Mouse (Mus musculus) embryonic stem cell, embryonic (primary cell): ENCODE results near the gene Prf1.

ENCODE experiments used
- CTCF ChIA-PET, 4 experiments: fragments of 300-600 bp in 2 of 4; fragments of 350-600 bp in 2 of 4; sonication (Branson Sonifier 250); formaldehyde crosslinking; loops; one replicate each; lab custom pipeline; 2022; ENCODE audit warnings: inconsistent platforms in 2 of 4; lab: Charles Lee
- POLR2A ChIA-PET, 4 experiments: fragments of 300-600 bp in 2 of 4; fragments of 350-600 bp in 2 of 4; sonication (Branson Sonifier 250); formaldehyde crosslinking; loops; one replicate each; lab custom pipeline; 2022; ENCODE audit warnings: antibody characterized with exemption in 4 of 4, inconsistent platforms in 1 of 4; lab: Charles Lee

Gene Prf1

DNA sequence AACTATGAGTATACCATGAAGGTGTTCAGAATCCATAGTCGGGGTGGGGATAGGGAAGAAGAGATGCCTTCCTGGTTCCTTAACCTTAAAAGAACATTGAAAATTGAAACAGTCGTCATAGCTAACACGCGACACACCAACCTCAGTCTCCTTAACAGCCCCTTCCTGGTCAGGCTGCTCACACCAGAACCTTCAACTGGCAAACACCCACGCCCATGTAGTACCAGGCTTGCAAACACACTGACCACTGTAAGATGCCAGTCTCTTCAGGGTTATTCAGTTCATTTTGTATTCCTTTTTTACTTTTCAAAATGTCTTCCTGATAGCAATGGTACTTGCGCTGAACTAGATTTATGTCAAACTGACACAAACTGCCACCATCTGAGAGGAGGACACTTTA is 20.6 kb upstream of the Prf1 start:
- ChIA-PET POLR2A (no interaction called here), CTCF (interaction anchor here in 2 of 4 experiments (1.6 to 2.2 kb wide), 3 partner anchors 8 to 78 kb away, joined by 7 to 16 read pairs (median 8); no protein-coding TSS in a partner anchor)

DNA sequence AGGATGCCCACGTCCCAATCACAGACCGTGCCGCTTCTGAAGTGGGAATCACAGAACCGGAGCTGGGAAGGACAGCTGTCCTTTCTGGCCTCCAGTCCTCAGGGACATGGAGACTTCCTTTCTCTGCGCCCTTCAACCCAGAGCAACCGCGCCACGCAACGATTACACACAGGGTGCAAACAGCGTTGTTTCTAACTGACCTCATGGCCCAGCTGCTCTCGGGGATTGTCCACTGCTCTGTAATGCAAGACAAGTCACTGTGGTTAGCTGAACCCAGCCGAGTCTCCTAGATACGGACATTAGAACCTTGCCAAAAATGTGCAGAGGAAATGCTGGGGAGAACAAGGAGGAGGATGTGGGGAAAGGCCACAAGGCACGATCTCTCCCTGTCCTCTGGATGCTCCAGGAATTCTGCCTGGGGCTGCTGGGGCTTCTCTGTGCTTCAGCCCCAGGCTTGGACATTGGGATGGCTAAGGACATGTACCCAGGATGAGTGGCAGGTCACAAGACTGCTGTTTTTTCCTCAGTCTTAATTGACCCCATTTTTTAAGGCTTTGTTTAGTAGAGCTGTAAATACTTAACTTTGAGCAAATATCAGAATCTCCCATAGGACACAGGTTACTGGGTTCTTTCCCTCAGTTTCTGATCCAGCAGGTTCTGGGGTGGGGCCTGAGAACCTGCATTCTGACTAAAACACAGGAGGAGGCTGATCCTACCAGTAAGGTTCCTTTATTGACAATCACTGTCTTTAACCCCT is 19.5 kb upstream of the Prf1 start:
- ChIA-PET CTCF (interaction anchor here in 1 of 4 experiments (0.7 kb wide), 1 partner anchor 224 kb away, joined by 8 read pairs; no protein-coding TSS in a partner anchor), POLR2A (no interaction called here)

DNA sequence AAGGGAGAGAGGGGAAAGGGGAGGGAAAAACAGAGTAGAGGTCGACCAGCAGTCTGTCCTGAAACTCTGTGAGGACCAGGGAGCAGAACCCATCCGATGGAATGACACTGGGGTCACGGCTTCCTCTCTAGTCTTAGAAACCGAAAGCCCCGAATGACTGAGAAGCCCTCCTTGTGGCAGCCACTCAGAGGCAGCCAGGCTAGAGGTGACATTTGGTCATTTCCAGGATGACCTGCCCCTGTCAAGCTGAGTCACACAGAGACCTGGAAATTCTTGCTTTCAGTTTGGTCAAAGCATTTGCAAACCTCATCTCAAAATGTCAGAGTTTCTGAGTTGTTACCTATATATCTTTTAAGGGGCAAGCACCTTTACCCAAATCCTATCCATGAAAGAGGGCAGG is 16.5 kb upstream of the Prf1 start:
- POLR2A ChIA-PET: interaction anchor here in 1 of 4 experiments (0.7 kb wide), 1 partner anchor 48 kb away, joined by 3 read pairs; no protein-coding TSS in a partner anchor
- CTCF ChIA-PET: interaction anchor here in 1 of 4 experiments (0.6 kb wide), 1 partner anchor 984 kb away, joined by 3 read pairs; no protein-coding TSS in a partner anchor

DNA sequence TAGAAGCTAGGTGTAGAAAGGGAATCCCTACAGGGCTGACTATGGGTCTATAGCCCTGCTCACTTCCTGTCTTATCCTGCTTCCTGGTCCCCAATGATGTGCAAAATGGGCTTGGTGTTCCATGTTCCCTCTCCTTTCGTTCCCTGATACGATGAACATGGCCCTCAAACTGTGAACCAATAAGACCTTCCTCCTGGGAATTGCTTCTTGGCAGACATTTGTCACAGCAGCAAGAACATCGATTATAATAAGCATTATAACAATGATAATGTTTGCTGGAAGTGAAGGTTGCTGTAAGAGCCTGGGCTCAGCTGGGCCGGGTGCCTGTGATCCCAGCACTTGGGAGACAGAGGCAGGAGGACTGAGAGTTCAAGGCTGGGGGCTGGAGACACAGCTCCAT is 13.3 kb upstream of the Prf1 start:
- ChIA-PET POLR2A (interaction anchor here in 2 of 4 experiments (0.8 to 3.7 kb wide), 2 partner anchors 11 kb away, joined by 3 to 19 read pairs; partner anchors contain the start of gene Adamts14 (in 2 of the 2)), CTCF (interaction anchor here in 1 of 4 experiments (1.3 to 3.4 kb wide), 2 partner anchors 8 to 115 kb away, joined by 4 to 16 read pairs; no protein-coding TSS in a partner anchor)

DNA sequence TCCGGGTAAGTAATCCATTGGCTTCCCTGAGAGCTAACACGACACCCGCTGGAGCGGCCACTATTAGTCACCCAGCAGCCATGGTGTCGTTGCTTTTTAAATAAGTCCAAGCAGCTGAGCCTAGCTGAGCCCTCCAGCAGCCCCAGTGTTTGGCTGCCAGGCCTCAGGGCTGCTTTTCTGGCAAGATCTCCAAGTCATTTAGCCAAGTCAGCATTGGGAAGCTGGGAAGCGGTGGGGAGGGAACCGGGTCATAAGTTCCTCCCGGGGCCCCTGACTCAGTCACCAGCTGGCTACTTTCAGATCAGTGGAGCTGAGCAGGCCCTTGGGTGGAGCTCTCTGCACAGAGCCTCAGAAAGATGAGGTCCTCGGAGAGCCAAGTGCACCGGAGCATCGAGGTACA is 12.4 kb upstream of the Prf1 start:
- ChIA-PET POLR2A (interaction anchor here (0.6 to 3.7 kb wide), 8 partner anchors 9 to 319 kb away, joined by 3 to 19 read pairs (median 3); partner anchors contain the start of gene Adamts14 (in 1 of the 4)), CTCF (interaction anchor here in 3 of 4 experiments (0.6 to 3.4 kb wide), 12 partner anchors 9 to 114 kb away, joined by 3 to 16 read pairs (median 4); partner anchors contain the start of gene Adamts14 (in 1 of the 3))

DNA sequence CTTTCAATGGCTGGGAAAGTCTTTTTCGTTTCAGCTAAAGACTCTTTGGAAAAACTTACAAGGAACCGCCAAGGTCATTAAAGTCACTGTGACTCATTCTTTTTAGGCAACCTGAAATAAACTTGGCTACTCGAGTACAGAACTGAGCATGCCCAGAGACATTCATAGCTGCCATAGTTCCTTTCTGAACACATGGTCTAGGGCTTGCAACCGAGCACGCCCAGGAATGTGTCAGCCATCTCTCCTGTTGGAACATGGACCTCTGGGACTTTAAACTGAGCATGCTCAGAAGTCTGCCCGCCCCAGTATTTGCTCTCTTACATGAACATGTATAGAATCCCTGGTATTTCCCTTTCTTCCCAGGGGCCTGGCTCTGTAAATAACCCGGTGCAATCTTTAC is 11.4 kb upstream of the Prf1 start:
- POLR2A ChIA-PET: interaction anchor here (0.6 to 3.7 kb wide), 11 partner anchors 11 to 772 kb away, joined by 3 to 19 read pairs (median 5); partner anchors contain the start of gene Adamts14 (in 1 of the 4)

DNA sequence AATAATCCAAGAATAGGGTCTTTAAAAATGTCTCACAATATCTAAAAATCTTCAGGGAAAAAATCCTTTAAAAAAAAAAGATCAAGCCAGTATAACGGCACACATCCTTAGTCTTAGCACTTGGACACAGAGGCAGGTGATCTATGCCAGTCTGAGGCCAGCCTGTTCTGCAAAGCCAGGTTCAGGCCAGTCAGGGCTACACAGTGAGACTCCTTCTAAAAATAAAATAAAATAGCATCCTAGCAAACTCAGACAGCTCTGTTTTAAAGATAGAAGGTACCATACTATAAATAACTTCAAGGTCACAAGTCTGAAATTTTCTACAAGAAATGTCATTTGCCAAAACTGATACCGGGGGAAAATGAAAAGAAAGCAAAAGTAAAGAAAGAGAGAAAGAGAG is 7.6 kb upstream of the Prf1 start:
- ChIA-PET POLR2A (interaction anchor here in 2 of 4 experiments (0.5 to 0.7 kb wide), 2 partner anchors 121 to 363 kb away, joined by 3 to 4 read pairs; no protein-coding TSS in a partner anchor), CTCF (no interaction called here)

More for the DNA sequence above, 11.4 kb upstream of the Prf1 start:
- CTCF ChIA-PET: interaction anchor here (0.5 to 3.4 kb wide), 12 partner anchors 10 to 100 kb away, joined by 3 to 16 read pairs (median 4); partner anchors contain the start of gene Adamts14 (in 1 of the 4)

DNA sequence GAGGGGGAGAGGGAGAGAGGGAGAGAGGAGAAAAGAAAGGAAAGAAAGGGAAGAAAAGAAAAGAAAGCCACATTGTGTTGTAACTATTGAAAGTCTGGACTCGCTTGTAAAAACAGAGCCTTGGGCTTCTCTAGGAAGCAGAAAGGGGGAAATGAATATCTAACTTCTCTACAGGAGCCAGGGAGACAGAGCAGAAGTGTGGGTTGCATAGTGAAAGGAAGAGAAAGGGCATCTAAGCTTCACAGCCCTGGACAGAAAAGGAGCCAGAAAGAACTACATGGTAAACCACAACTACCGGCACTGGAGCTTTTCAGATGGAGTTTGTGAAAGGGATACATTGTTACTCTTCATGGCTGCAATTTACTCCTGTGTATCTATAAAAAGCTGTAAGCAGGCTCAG is 7.2 kb upstream of the Prf1 start:
- ChIA-PET CTCF (no interaction called here), POLR2A (interaction anchor here in 2 of 4 experiments (0.5 to 0.7 kb wide), 2 partner anchors 120 to 363 kb away, joined by 3 to 4 read pairs; no protein-coding TSS in a partner anchor)

DNA sequence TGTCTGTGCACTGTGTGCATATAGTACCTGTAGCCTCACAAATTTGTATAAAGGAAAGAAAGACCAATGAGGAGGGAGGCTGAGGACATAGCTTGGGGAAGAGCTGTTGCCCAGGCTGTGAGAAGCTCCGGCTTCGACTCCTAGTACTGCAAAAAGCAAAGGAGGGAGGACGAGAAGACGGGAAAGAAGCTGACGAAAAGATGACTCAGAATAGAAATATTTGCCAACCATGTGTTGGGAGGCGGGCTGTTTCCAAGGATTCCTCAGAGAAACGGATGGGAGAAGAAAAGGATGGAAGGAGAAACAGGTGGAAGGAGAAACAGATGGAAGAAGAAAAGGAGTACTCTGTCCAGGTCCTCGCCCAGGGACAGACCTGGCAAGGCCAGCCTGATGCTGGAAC is 3.4 kb upstream of the Prf1 start:
- POLR2A ChIA-PET: no interaction called here
- CTCF ChIA-PET: interaction anchor here in 2 of 4 experiments (0.9 to 1.0 kb wide), 2 partner anchors 18 to 82 kb away, joined by 3 to 4 read pairs; no protein-coding TSS in a partner anchor

DNA sequence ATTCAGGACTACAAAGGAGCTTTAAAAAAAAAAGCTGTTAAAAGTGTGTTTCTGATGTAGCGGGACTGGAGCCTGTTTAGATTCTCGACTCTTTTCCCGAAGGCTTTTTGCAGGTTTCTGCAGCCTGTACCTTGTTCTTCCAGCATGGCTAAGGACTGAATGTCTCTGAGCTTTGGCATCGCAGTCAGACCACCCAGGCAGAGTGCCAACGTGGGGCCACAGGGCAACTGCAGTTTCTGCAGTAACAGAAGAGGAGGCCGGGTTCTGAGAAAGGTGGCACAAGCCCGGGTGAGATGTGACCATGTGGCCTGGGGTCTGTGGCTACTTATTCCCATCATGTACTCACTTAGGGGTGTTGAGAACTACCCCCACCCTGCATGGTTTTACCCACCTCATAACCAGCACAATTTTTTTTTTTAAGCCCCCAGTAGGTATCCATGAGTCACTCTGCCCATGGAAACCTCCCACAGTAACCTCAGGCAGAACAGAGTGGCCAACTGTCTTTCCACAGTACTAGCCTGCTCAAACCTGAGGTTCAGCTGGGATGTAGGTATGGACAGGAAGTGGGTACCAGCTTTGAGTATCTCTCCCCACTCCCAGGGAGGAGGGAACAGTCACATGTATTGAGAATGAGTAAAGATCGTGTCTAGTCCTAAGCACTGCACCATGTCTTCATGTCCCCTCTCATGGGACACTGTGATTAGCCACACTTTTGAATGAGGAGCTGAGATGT is 754 bp upstream of the Prf1 start:
- POLR2A ChIA-PET: interaction anchor here in 1 of 4 experiments (0.5 to 1.0 kb wide), 2 partner anchors 77 to 144 kb away, joined by 3 read pairs; no protein-coding TSS in a partner anchor
- CTCF ChIA-PET: interaction anchor here in 2 of 4 experiments (0.5 to 1.2 kb wide), 4 partner anchors 21 to 166 kb away, joined by 3 to 12 read pairs (median 3); no protein-coding TSS in a partner anchor

DNA sequence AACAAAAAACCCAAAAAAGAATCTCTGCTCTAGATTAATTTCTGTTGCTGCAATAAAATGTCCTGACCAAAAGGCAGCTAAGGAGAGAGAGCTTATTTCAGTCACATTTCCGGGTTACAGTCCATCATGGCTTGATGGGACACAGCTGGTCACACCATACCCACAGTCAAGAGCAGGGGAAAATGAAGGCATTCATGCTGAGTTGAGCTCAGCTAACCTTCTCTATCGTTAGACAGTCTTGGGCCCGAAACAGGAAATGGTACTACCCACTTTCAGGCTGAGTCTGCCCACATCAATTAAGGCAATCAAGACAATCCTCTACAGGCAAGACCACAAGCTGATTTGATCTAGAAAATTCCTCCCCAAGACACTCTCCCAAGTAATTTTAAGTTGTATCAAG is 3.4 kb downstream of the Prf1 start:
- ChIA-PET CTCF (interaction anchor here in 3 of 4 experiments (1.0 to 2.8 kb wide), 5 partner anchors 25 to 101 kb away, joined by 3 to 8 read pairs (median 4); no protein-coding TSS in a partner anchor), POLR2A (interaction anchor here in 1 of 4 experiments (0.6 to 1.4 kb wide), 3 partner anchors 11 to 28 kb away, joined by 3 to 5 read pairs (median 5); partner anchors contain the start of gene Adamts14)

DNA sequence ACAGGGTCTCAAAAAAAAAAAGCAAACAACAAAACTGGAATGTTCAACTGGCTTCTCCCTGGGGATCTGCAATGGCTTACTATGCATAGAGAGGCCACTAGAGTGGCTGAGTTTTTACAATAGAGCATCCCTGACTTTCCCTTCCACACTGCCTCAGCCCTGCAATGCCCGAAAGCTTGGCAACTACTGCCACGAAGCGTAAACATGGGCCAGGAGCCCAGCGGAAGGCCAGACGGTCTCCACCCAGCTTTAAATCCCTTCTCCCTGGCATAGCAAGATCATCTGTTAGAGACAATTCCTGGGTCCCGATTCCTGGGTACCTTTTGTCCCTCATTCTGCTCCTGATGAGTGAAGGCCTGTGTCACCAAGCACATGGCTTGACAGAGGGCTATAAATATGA is 6.4 kb downstream of the Prf1 start:
- ChIA-PET CTCF (interaction anchor here in 1 of 4 experiments (1.4 kb wide), 1 partner anchor 92 kb away, joined by 3 read pairs; no protein-coding TSS in a partner anchor), POLR2A (interaction anchor here in 2 of 4 experiments (0.7 to 1.6 kb wide), 2 partner anchors 8 to 66 kb away, joined by 3 to 4 read pairs; no protein-coding TSS in a partner anchor)

DNA sequence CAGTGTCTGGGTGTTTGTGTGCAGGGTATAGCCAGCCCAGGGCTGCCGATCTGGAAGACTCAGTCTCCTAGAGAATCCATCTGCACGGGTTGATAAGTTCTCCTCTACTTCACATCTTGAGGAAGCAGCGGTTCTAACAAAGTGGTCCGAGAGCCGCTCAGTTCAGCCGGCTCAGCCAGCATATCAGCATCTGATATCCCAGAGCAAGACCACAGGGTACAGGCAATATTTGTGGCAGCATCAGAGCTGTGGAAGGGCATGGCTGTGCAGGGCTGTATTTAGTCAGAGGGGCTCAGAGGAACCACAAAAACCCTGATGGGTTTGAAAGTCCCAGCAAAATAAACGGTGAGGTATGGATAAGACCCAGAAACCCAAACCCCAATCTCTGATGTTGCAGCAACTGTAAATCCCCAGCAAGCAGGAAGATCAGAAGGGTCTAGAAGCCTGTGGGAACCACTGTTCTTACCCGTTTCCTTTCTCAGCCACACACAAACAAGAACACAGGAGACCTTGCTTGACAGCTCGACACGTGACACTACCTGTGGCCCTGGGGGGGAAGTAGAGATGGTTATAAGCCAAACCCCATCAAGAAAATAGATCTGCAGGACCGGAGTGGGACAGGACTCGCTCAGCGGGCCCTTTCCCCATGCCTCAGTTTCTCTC is 8.4 kb downstream of the Prf1 start:
- POLR2A ChIA-PET: interaction anchor here in 1 of 4 experiments (0.6 to 0.7 kb wide), 2 partner anchors 14 to 271 kb away, joined by 3 read pairs; no protein-coding TSS in a partner anchor
- CTCF ChIA-PET: interaction anchor here in 2 of 4 experiments (0.6 to 1.5 kb wide), 4 partner anchors 21 to 30 kb away, joined by 3 to 5 read pairs (median 4); no protein-coding TSS in a partner anchor

DNA sequence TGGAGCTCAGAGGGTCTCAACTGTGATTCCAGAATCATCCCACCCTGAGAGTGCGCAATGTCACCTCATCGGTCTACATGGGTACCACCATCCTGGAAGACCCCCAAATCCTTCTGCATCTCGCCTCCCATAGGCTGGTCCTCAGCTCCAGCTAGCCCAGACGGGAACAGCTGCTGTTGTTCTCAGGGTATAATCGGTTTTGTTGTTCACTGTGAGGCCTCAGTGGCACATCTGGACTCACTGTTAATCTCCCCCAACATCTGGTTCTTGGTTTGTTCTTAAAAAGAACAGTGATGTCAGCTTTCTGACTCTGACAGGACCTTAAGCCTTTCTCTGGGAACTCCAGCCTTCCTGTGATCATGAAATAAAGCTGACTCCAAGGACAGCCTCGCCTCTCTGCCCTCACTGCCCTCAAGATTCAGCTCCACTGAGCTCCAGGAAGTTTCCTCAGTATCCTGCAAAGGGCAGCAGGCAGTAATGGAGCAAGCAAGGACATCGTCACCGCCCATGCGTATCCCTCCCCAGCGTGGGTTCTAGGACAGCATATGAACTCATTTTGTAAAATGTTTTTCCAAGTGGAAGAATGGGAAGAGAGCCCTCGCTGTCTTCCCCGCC is 11.2 kb downstream of the Prf1 start:
- ChIA-PET POLR2A (interaction anchor here (0.6 to 1.8 kb wide), 5 partner anchors 12 to 158 kb away, joined by 3 to 5 read pairs (median 3); no protein-coding TSS in a partner anchor), CTCF (interaction anchor here in 3 of 4 experiments (0.6 to 1.1 kb wide), 3 partner anchors 33 to 109 kb away, joined by 3 to 8 read pairs (median 3); no protein-coding TSS in a partner anchor)

DNA sequence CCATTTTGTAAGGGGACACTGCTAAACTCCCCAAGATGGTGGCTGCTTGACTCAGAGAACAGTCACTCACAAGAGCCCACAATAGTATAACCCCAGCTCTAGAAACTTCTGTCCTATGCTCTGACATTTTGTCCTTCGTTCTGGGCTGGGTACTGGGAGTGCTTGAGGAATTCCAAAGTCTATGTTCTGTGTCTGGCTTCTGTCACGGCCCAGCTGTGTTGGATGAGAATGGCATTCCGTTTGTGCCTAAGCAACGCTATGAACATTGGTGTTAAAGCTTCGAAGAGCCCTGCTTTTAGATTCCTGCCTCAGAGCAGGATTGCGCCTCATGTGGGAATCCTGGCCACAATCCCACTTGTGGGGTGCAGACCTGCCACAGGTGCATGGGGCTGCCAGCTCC is 14.5 kb downstream of the Prf1 start:
- ChIA-PET POLR2A (interaction anchor here in 3 of 4 experiments (0.7 to 1.3 kb wide), 8 partner anchors 8 to 1556 kb away, joined by 3 to 8 read pairs (median 4); partner anchors contain the start of gene Pald1 (in 1 of the 3)), CTCF (interaction anchor here in 3 of 4 experiments (0.7 to 1.4 kb wide), 4 partner anchors 27 to 87 kb away, joined by 3 to 20 read pairs (median 4); partner anchors contain the start of gene Pald1 (in 1 of the 3))

DNA sequence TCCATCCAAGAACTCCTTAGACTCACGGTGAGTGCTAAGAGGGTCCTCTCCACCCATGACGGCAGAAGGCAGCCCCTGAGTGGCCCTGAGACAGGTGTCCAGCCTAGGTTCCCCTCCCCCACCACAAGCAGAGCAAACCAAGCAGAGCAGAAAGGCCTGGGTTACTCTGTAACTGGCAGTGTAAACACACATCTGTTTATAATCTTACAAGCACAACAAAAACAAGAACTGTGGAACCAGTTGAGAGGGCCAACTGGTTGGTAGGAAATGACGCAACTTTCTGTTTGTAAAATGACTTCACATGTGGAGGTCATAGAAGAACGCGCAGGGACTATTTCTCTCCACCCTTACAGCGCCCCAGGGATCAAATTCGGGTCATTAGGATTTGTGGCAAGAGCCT is 15.1 kb downstream of the Prf1 start:
- ChIA-PET CTCF (interaction anchor here in 2 of 4 experiments (0.5 to 1.4 kb wide), 3 partner anchors 27 to 127 kb away, joined by 3 to 20 read pairs (median 4); no protein-coding TSS in a partner anchor), POLR2A (interaction anchor here in 3 of 4 experiments (0.6 to 1.3 kb wide), 7 partner anchors 9 to 1387 kb away, joined by 3 to 8 read pairs (median 3); partner anchors contain the start of gene Pald1 (in 1 of the 3))
